Mouse (Mus musculus) CD4-positive, CD25-positive, alpha-beta regulatory T cell, adult 4 months (primary cell): ENCODE measurements around the gene Polg2. TPM values are rescaled to one million over a fixed set of nuclear protein-coding genes. Genes with fewer than 3 reads are reported as not detected.
"Not testable (repeated sequence)": the region's sequence is repeated elsewhere in the genome, so short reads cannot be mapped to it uniquely, and the experiment has no call there.

ENCODE experiments used
- ATAC-seq: one replicate; pipeline ENCODE4 v1.8.0; 2017
- polyA plus RNA-seq, 2 experiments: library from polyadenylated mRNA; unstranded; fragments of 100-300 nt; shearing (Covaris generic); gene quantifications; one replicate each; pipeline ENCODE4 v1.2.1; 2017

Polg2 gene
- polyA plus RNA-seq, 2 experiments from 2014 or later: 15.0 to 15.3 TPM

DNA sequence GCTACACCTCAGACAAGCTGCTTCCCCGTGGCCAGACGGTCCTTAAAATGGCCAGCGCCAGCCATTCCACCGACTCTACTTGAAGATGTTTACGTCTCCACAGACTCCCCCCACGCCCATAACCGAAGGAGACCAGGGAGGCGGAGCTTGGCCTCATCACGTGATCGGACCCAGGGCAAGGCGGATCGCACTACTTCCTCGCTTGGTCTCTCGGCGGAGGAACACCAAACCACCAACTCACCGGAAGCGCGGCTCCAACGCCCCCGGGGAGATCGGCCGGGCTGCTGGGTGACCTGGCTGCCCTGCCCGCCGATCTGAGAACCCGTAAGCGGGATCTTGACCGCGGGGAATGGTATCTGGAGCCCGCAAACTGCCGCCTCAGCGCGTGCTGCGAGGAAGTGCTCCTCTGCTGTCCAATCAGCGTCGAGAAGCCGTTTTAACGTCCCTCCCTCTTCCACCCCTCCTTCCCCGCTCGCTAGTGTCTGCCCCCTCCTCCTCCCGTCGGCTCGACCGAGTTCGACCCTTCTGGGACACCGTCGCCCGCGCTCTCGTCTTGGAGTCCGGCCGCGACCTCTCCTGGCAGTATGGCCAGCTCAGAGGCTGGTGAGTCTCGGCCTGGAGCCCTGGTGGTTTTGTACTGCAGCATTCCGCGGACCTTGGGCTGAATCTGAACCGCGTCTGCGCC is 9.6 kb upstream of the Polg2 start, which contains the start of the genes Ddx5 and Cep95:
Ddx5 (minus strand) TSS at position 411 of the 685 bp plus-strand sequence.
Cep95 (plus strand) TSS at position 478 of the 685 bp plus-strand sequence.
- peak; percentile 65 for ATAC-seq

- ATAC-seq: peak; percentile 42
These were observed 8.9 kb upstream of the Polg2 start for GRCm38 (mm10) chr11:106788026-106788774.

DNA sequence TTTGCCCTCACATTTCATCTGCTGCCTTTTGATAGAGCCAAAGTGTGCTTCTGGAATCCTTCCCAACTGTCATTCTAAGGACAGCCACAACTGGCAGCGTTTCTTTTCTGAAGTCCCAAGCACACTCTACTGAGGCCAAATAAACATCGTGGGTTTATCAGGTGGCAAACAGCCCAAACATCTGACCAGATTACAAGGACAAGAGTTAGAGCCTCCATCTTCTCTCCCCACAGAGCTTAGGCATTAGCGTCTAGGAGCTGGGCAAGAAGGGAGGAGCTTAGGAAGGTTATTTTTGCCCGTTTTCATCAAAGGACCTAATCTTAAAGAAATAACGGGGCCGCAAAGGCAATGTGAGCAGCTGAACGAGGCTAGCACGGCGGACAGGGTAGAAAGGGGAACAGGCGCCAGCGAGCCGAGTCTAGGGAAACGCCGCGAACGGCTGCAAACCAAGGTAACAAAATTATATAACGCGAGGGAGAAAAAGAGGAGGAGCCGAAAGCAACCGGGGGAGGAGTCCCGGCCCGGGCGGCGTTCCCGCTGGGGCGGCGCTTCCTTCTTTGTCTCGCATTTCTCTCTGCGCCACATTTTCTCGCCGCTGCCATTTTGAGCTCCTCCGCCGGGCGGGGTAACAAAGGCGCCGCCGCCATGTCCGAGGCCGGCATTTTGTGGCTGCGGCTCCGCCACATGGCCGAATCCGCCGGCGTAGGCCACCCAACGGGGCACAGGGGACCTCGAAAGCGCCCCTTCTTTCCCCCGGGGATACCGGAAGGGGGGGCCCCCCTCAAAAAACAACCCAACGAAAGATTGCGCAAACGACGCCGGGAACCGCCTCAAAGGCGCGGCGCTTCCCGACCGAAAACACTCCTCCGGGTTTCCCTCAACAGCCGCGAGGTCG is 8.0 kb upstream of the Polg2 start:
- ATAC-seq: peak; percentile 28

- ATAC-seq: no peak
These were observed 5.7 kb upstream of the Polg2 start for GRCm38 (mm10) chr11:106785043-106785442.

DNA sequence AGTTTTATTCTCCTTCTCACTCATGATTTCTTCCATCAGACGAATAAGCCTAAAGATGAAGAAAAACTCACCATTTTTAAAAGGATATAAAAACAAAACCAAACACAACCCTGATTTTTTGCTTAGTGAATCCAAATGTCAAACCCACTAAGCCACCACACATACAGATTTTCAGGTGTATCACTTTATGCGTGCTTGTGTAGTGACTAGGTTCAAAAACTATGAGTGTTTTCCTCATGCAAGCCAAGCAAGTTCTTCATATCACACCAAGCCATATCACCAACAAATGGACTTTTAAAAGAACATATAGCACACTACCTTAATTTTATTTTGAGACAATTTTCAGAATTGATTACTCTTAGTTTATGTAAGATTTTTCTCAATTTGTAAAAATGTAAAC is 5.1 kb upstream of the Polg2 start:
- ATAC-seq: no peak

DNA sequence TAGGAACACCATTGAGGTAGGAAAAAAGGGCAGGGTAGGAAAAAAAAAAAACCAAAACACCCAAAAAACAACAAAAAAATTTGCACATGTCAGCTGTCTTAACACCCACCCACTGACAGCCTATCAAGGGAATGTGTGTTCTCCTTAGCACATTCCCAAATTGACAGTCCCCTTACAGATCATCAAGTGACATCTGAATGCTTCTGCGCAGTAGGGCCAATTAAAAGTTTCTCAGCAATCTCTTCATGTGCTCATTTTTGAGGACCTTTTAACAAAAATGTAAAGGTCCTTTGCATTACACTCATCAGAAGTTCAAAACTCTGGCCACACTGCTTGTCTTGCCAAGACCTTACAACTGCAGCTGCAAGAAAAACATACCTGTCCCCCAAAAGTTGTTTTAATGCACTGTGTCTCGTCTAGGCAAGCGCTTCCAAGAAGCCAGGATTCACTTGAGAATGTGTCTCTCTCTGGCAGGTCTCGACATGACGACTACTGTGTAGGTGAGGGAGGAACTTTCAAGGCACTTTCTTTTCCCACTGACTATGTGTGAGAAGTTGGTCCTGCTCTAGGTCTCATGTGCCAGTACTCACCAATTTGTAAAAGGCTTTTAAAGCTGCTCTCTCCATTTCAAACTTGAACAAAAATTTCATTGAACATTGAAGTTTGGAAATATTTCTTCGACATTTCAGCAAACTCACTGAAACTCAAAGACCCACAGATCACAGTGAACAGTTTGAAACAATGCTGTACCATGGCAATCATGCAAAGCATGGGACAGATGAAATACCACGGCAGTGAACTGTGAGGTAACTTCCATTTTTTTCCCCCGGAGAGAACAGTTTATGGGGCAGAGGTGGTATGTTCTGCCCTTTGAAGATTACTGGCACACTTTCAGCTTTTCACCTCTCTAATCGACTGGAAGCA is 3.8 kb upstream of the Polg2 start:
- no peak for ATAC-seq

- ATAC-seq: not testable (repeated sequence)
These were observed 2.9 kb upstream of the Polg2 start for GRCm38 (mm10) chr11:106782271-106782670.

GRCm38 (mm10) chr11:106780590-106781220 is 1.4 kb upstream of the Polg2 start:
- ATAC-seq: no peak

DNA sequence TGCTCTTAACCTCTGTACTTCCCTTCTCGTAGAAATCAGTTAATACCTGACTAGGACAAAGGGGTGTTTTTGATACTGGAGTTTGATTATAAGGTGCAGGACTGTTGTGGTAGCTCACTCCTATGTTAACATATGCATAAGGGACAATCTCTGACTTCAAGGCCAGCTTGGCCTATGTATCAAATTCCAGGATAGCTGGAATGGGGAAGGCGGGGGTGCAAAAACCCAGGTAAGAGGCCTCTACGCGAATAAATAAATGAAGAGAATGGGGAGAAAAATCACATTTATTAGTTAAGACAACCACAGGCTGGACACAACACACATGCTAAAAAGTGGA is 720 bp upstream of the Polg2 start:
- no peak for ATAC-seq

DNA sequence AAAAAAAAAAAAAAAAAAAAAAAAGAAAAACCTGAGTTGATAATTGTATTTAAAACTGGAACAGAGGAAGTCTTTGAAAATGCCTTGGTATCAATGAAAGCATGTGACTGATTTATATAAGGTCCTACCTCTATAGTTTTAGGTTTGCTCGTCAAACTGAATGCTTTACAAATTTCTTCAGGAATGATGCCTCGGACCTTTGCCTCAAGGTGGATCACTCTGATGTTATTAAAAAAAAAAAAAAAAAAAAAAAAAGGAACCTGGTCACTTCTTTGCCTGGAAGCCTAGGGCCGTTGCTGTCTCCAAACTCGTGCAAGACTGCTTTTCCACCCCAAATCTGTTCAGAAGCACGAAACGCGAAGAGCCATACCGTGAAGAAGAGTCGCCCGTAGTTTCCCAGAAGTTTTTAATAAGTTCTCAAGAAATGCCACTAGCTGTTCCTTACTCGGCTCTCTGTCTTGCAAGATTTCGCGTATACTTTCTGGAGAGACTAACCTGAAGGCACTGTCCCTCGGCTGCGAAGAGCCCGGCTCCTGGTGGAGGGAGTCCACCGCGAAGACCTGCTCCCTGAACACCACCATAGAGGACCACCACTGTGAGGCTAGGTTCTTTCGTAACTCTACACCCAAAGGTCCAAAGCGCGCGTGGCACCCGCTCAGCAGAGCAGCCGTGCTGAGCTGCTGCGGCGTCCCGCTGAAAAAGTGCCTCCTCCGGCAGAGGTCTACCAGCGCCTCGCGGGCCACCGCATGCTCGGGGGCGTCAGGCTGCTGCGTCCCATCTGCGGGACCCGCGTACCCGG is 549 bp downstream of the Polg2 start:
- peak; percentile 30 for ATAC-seq

- no peak for ATAC-seq
These were observed 1.2 kb downstream of the Polg2 start for GRCm38 (mm10) chr11:106778132-106778531.

DNA sequence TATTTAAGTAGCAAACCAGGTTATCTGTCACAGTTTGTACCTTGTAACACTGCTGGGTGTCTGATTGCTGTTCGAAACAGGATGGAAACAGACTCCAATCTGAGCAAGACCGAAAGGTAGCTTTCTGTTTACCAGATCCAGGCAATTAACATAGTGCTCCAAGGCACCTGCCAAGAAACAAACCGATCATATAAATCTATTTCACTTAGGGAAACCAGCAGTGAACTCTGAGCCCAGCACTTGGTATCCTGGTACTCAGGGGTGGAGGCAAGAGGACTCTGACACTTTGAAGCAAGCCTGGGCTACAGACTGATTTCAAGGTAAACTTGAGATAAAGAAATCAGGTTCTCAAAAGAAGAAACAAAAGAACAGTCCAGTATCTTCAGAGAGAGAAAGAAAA is 1.9 kb downstream of the Polg2 start:
- no peak for ATAC-seq

DNA sequence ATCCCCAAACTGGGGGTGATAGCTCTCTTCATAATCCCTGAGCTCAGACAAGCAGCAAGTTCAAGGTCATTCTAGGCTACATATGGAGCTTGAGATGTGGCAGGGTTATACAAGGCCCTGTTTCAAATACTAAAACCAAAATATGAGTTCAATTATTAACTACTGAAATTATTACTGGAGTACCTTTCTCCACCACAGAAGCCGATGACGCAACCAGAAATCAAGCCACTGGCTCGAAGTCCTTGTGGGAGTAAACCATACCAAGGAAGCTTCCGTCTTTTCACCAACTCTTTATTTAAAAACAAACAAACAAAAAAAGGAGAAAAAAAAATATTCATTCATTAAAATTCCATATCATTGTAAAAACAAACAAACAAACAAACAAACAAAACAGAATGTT is 2.4 kb downstream of the Polg2 start:
- ATAC-seq: no peak

GRCm38 (mm10) chr11:106773061-106773460 is 6.3 kb downstream of the Polg2 start:
- no peak for ATAC-seq

- peak; percentile 68 for ATAC-seq
These were observed 9.0 kb downstream of the Polg2 start for GRCm38 (mm10) chr11:106770195-106770974.

DNA sequence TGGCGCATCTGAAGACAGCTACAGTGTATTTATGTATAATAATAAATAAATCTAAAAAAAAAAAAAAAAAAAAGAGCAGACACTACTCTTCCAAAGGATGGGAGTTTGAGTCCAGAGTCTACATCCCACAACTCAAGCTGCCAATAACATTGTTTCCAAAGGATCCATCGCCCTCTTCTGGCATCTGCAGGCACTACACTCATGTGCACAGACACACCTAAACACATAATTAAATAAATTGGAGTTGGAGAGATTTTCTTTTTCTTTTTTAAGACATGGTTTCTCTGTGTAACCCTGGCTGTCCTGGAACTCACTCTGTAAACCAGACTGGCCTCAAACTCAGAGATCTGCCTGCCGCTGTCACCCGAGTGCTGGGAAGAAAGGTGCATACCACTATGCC is 11.8 kb downstream of the Polg2 start:
- no peak for ATAC-seq

DNA sequence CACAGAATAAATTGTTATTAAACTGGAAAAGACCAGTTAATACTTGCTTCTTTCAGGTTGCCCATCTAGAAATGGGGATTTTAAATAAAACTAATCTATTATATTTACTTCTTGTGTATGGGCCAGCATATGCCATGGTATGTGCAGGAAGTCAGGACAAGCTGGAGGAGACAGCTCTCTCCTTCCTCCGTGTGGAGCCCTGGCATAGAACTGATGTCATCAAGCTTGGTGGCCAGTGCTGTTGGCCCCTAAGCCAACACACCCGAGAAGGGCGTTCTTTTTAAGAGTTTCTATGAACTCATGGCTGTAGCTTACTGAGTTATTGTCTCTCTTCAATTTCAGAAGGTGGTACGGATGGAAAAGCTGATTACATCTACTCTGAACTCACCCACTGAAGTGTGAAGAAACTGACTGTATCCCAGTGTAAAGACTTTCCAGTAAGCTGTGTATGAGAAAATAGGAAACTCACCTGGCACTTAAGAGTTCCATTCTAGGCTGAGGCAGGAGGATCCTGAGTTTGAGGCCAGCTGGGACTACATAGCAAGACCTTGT is 12.7 kb downstream of the Polg2 start:
- ATAC-seq: no peak

- ATAC-seq: no peak
These were observed 16.5 kb downstream of the Polg2 start for GRCm38 (mm10) chr11:106762800-106763185.

DNA sequence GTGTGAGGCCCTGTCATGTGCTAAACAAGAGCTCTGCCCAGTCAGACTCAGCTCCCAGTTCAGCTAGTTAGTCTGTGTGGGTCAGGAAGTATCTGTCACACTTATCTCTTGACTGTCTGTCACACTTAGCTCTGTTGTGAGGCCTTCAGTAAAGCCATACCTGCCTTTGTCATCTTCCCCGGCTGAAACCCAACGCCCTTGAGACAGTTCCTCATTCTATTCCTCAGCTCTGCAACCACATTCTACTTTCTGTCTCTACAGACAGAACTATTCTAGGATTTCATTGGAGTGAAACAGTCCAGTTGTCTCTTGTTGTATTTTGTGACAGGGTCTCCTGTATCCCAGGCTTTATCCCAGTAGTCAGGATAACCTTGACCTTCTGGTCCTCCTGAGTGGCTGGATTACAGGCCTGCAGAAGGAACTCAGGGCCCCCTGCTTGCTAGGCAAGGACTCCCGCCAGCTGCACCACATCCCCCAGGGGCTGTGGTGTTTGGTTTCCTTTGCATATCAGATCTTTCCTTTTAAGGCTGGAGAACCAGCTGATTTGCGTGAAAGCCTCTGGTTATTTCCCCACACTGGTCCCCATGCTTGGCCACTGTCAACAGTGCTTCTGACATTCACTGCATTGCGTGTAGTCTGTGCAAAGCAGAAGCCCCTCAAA is 17.1 kb downstream of the Polg2 start:
- peak; percentile 85 for ATAC-seq
